In the genomic region with DNA sequence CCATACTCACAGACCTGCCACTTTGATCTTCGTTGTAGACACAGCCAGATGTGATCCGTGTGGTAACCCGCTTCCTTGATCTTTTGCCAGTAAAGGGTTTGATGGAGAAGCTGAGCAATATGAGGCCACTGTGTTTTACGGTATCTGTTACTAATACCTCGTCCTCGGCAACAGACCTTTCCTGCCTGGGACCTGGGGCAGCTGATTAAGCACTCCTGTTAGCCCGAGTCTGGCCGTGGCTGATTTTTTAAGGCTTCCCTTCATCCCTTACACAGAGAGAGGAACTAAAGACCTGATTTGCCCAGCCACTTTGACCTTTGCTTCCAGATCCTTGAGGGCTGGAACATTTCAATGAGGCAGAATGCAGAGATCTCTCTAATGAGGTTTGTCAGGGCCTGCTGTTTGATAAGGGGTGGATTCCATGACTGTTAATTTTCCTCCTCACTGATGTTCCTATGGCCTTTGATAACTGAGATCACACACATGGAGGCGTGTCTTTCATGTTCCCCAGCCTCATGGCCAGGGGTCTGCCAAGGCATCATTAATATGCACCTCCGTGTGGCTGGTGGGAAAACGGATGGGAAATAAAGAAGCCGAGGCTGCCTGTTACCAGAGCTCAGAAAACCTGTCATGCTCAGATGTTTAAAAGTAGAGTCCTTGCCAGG, we compare ENCODE assay signal across 16 mouse cellular contexts.
DNase-seq lines count a peak whose midpoint lies in the region; ATAC-seq lines count a peak whose summit lies in the region.
"Had no signal": no experiment of that assay in that cellular context is flagged by ENCODE, and none has a peak within 500 bp of the region (broad histone marks: within the 10 kb centered on the region; RNA-seq: fewer than 3 reads in every experiment).

No protein-coding gene starts in this region.

- no peaks in the 10 kb centered on the region for H3K27me3 ChIP-seq in heart, embryonic 13.5 days (replicated peaks)
- H3K27me3 ChIP-seq in embryonic facial prominence, embryonic 11.5 days (ENCODE audit: control insufficient read depth, insufficient read depth, low read length), result no peaks in the 10 kb centered on the region
- no peaks in the 10 kb centered on the region for H3K27me3 ChIP-seq in midbrain, embryonic 15.5 days (replicated peaks)
- H3K27me3 ChIP-seq: hindbrain, embryonic 12.5 days had no signal

- H3K9ac ChIP-seq in heart, embryonic 13.5 days, result no peak overlapping the region
- no peak overlapping the region for H3K9ac ChIP-seq in embryonic facial prominence, embryonic 11.5 days (replicated peaks; ENCODE audit: low read length)
- H3K9ac ChIP-seq in midbrain, embryonic 15.5 days, result no peak overlapping the region
- H3K9ac ChIP-seq: hindbrain, embryonic 12.5 days had no signal

- peak overlapping the region; percentile 50 for H3K4me2 ChIP-seq in heart, embryonic 13.5 days
- no peak overlapping the region for H3K4me2 ChIP-seq in embryonic facial prominence, embryonic 11.5 days (ENCODE audit: low read depth, low read length)
- no peak overlapping the region for H3K4me2 ChIP-seq in midbrain, embryonic 15.5 days
- H3K4me2 ChIP-seq: hindbrain, embryonic 12.5 days had no signal

- DNase-seq in heart, adult 8-10 months (ENCODE audit: low spot score), result no peak
- peak; percentile 41 for DNase-seq in embryo, embryonic 10 days (ENCODE audit: low spot score)
- DNase-seq in embryonic facial prominence, embryonic 11.5 days (ENCODE audit: low spot score), result peak; percentile 59
- DNase-seq in gastrocnemius, postnatal 4 days (ENCODE audit: low spot score in 2 of 2), result no peak
- DNase-seq in left cerebral cortex, postnatal 10 days (ENCODE audit: extremely low spot score in 1 of 2, low spot score in 2 of 2), result no peak
- DNase-seq: cerebellum, adult 11-12 months; gastrocnemius, postnatal 25 days; kidney, adult 11 months; kidney, postnatal 25 days; left cerebral cortex, postnatal 4 days; lung, postnatal 4 days; right cerebral cortex, postnatal 25 days had no signal

- no peak overlapping the region for H3K4me3 ChIP-seq in heart, embryonic 13.5 days
- no peak overlapping the region for H3K4me3 ChIP-seq in embryonic facial prominence, embryonic 11.5 days (ENCODE audit: low read depth, low read length)
- no peak overlapping the region for H3K4me3 ChIP-seq in midbrain, embryonic 15.5 days
- H3K4me3 ChIP-seq: hindbrain, embryonic 12.5 days; myocyte had no signal

- H3K9me3 ChIP-seq in heart, embryonic 13.5 days, result no peaks in the 10 kb centered on the region
- H3K9me3 ChIP-seq in embryonic facial prominence, embryonic 11.5 days (replicated peaks; ENCODE audit: control insufficient read depth, low read length), result no peaks in the 10 kb centered on the region
- no peaks in the 10 kb centered on the region for H3K9me3 ChIP-seq in midbrain, embryonic 15.5 days
- H3K9me3 ChIP-seq: hindbrain, embryonic 12.5 days had no signal

- 15% methylated on average over 12 of the region's 12 CpGs for whole genome bisulfite sequencing in heart, embryonic 13.5 days
- WGBS in embryonic facial prominence, embryonic 11.5 days, result 35% methylated on average over 12 of the region's 12 CpGs
- WGBS in midbrain, embryonic 15.5 days, result 54% methylated on average over 12 of the region's 12 CpGs

- ATAC-seq in heart, embryonic 13.5 days (ENCODE audit: extremely low read depth, insufficient number of reproducible peaks, low FRiP score, low TSS enrichment), result no peak
- peak; percentile 51; the same call in 1 of the 2 replicates for ATAC-seq in embryonic facial prominence, embryonic 11.5 days (replicated peaks; ENCODE audit: insufficient number of reproducible peaks, low FRiP score, low TSS enrichment, low read depth)
- peak; percentile 75 for ATAC-seq in midbrain, embryonic 15.5 days (replicated peaks)

- H3K36me3 ChIP-seq in heart, embryonic 13.5 days, result no peaks in the 10 kb centered on the region
- H3K36me3 ChIP-seq in embryonic facial prominence, embryonic 11.5 days (replicated peaks; ENCODE audit: control insufficient read depth, insufficient read depth, low read depth, low read length), result no peaks in the 10 kb centered on the region
- H3K36me3 ChIP-seq in midbrain, embryonic 15.5 days (replicated peaks), result no peaks in the 10 kb centered on the region
- H3K36me3 ChIP-seq: hindbrain, embryonic 12.5 days had no signal

- peaks cover 40% of the 10 kb centered on the region for H3K4me1 ChIP-seq in heart, embryonic 13.5 days
- H3K4me1 ChIP-seq in embryonic facial prominence, embryonic 11.5 days (ENCODE audit: control insufficient read depth, insufficient read depth, low read length), result no peaks in the 10 kb centered on the region; the same call in 1 of the 2 replicates
- H3K4me1 ChIP-seq in midbrain, embryonic 15.5 days, result peaks cover 8% of the 10 kb centered on the region
- H3K4me1 ChIP-seq: hindbrain, embryonic 12.5 days had no signal

- peak overlapping the region; percentile 60 for H3K27ac ChIP-seq in heart, embryonic 13.5 days (replicated peaks)
- no peak overlapping the region for H3K27ac ChIP-seq in embryonic facial prominence, embryonic 11.5 days (replicated peaks; ENCODE audit: low read depth, low read length)
- H3K27ac ChIP-seq in midbrain, embryonic 15.5 days, result no peak overlapping the region
- H3K27ac ChIP-seq: hindbrain, embryonic 12.5 days had no signal

- intact Hi-C loops in left cerebral cortex, postnatal 10 days (cut with DNase I), result no loop called here

Comparison
In these comparisons a context has a peak if more than half of its experiments do, and no peak if none do; other contexts are left out.
1. DNase-seq: peak in embryo, embryonic 10 days (single experiment) and embryonic facial prominence, embryonic 11.5 days (single experiment); none in heart, adult 8-10 months (single experiment), gastrocnemius, postnatal 4 days (0 of 2) and left cerebral cortex, postnatal 10 days (0 of 2).